Mouse (Mus musculus) CH12.LX (cell line): Measurements from ENCODE around the gene Tmem176a.

ENCODE experiments used
- CHD1 ChIP-seq: IDR thresholded peaks from 2 replicates; pipeline ENCODE4 v1.6.1; 2012; ENCODE audit warnings: low read depth, low read length, improper control_type of control experiment, inconsistent platforms
- CTCF ChIP-seq, 2 experiments: IDR thresholded peaks in 1 of 2; conservative IDR thresholded peaks in 1 of 2; 2 replicates each; pipeline ENCODE4 v1.5.1; 2011 to 2012; ENCODE audit warnings: low read depth in 2 of 2, low read length in 2 of 2, improper control_type of control experiment in 1 of 2, inconsistent platforms in 1 of 2, mild to moderate bottlenecking in 1 of 2, moderate library complexity in 1 of 2
- E2F4 ChIP-seq: IDR thresholded peaks from 2 replicates; pipeline ENCODE4 v1.6.1; 2011; ENCODE audit warnings: low read depth, low read length, improper control_type of control experiment; ENCODE audit not compliant: insufficient replicate concordance
- EP300 ChIP-seq: IDR thresholded peaks from 2 replicates; pipeline ENCODE4 v1.6.1; 2011; ENCODE audit warnings: low read length, improper control_type of control experiment
- HCFC1 ChIP-seq: IDR thresholded peaks from 2 replicates; pipeline ENCODE4 v1.6.1; 2012; ENCODE audit warnings: low read depth, mild to moderate bottlenecking, inconsistent platforms, low read length, improper control_type of control experiment
- JUND ChIP-seq: conservative IDR thresholded peaks from 2 replicates; pipeline ENCODE4 v1.6.1; 2011; ENCODE audit warnings: low read depth, low read length, improper control_type of control experiment
- KAT2A ChIP-seq: IDR thresholded peaks from 2 replicates; pipeline ENCODE4 v1.6.1; 2012; ENCODE audit warnings: low read length, improper control_type of control experiment, inconsistent platforms; ENCODE audit not compliant: insufficient replicate concordance
- MAFK ChIP-seq: IDR thresholded peaks from 2 replicates; pipeline ENCODE4 v1.6.1; 2011; ENCODE audit warnings: low read length, improper control_type of control experiment; ENCODE audit not compliant: insufficient replicate concordance
- MEF2A ChIP-seq: IDR thresholded peaks from 2 replicates; pipeline ENCODE4 v1.6.1; 2014; ENCODE audit warnings: low read depth, mild to moderate bottlenecking, inconsistent platforms, low read length, improper control_type of control experiment, borderline replicate concordance
- MXI1 ChIP-seq: IDR thresholded peaks from 2 replicates; pipeline ENCODE4 v1.6.1; 2011; ENCODE audit warnings: mild to moderate bottlenecking, low read depth, low read length, improper control_type of control experiment
- POLR2A ChIP-seq: IDR thresholded peaks from 2 replicates; pipeline ENCODE4 v1.6.1; 2011; ENCODE audit warnings: low read depth, mild to moderate bottlenecking, improper control_type of control experiment, low read length
- USF1 ChIP-seq: IDR thresholded peaks from 2 replicates; pipeline ENCODE4 v1.6.1; 2014; ENCODE audit warnings: low read depth, mild to moderate bottlenecking, inconsistent platforms, low read length, improper control_type of control experiment

- TF ChIP-seq EP300 (no peak), POLR2A (no peak), E2F4 (no peak), CTCF (conservative IDR thresholded peaks at IDR 0.05 in 1 of 2, IDR thresholded peaks at IDR 0.05 in 1 of 2; ENCODE audit: low read depth in 2 of 2, low read length in 2 of 2) (no peak), JUND (no peak), MEF2A (no peak), USF1 (no peak), MAFK (no peak), KAT2A (no peak), HCFC1 (no peak), CHD1 (no peak), MXI1 (no peak)
Measured at GRCm38 (mm10) chr6:48803406-48804051, 37.2 kb upstream of the Tmem176a start.
